Mouse (Mus musculus) hindlimb bud, embryonic 11.5 days (tissue): ENCODE measurements around the gene Rnf130.
"Not testable (repeated sequence)": the region's sequence is repeated elsewhere in the genome, so short reads cannot be mapped to it uniquely, and the experiment has no call there.

ENCODE experiments used
- DNase-seq: peaks from one replicate; pipeline ENCODE4 v3.0.0-alpha.2; 2012; ENCODE audit warnings: low read depth, low spot score; ENCODE audit errors: extremely low spot score

The Rnf130 gene

GRCm38 (mm10) chr11:50081365-50082190, 56.4 kb downstream of the Rnf130 start:
- DNase-seq = no peak

GRCm38 (mm10) chr11:50086211-50086610, 61.1 kb downstream of the Rnf130 start:
- DNase-seq = no peak

DNA sequence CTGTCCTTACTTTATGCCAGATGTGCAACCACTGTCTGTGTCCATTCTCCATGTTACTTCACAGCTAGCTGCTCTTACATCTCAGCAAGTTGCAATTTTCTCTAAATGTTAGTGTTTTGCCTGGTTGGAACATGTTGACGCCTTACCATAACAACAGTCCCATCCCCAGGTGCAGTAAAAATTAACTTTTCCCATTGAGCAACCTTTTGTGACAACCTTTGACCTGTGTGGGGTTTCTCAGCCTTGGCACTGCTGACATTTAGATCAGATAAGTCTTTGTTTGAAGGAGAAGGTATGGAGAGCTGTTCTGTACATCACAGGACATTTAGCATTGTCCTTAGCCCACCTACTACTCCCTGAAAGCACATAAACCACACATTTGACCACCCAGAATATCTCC, 64.7 kb downstream of the Rnf130 start:
- DNase-seq = no peak

DNA sequence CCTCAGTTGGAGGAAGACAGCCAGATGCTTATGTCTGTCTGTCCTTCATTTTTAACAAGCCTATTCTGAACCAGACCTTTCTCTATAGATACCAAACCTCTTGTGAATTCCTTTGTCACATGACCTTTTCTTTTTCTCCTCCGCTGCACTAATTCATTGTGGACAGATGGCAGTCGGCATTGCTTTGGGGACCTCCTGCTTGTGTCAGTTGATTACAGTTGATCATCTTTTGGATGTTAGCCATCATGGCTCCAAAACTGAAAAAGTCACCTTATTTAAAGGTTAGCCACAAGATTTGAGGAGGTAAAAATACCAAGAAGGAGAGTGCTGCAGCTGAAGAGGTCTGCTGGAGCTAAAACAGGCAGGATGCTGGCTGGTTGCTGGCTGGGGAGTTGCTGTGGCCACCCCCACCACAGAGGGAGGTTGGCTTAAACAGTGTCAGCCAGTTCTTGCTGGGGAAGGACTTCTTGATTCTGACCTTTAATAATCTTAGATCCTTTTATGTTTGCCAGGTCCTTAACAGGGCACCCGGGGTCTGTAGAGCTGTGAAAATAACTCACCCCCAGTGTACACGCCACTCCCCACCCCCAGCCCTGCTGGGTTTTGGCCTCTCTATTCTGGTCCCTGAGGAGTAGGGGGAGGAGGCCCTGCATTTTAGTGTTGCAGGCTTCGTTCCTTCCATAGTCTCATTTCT, 66.0 kb downstream of the Rnf130 start:
- no peak for DNase-seq

DNA sequence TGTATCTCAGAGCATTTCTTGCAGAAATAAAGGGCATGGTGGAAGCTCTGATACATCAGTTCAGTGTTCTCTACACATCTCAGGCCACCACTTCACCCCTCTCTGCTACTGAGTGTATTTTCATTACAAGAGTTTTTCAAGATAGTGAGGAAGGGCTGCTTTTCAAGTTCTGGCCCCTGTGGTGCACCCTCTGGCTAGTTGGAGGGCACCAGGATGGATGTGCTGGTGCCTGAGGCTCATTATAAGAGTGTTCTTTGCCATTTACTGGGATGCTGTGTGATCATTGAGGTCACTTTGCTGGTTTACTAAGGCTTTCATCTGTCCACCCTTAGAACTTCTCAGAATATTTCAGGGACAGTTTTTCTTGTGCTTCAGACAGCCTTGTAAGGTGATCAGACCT, 66.5 kb downstream of the Rnf130 start:
- no peak for DNase-seq

GRCm38 (mm10) chr11:50095661-50096060, 70.5 kb downstream of the Rnf130 start:
- DNase-seq = no peak

GRCm38 (mm10) chr11:50097091-50097490, 71.9 kb downstream of the Rnf130 start:
- DNase-seq = no peak

DNA sequence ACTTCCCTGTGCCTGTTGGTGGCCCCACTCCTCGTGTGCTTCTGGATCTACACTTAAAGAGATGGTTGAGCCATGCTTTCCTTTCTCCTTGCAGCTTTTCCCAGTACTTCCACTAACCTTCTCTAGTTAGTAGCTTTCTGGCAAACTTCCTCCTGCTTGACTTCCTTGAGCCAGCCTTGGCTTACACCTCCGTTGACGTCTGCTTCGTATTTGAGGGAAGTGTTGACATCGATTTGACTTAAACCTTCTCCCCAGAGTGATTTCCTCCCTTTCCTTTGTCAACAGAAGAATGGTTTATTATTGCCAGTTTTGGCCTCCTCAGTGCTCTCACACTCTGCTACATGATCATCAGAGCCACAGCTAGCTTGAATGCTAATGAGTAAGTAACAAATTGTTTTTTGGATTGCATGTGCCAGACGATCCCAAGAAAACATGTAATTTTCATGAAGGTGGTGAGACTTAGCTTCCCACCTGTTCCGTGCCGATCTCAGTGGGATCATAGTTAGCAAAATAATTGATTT, 73.9 kb downstream of the Rnf130 start:
- no peak for DNase-seq

DNA sequence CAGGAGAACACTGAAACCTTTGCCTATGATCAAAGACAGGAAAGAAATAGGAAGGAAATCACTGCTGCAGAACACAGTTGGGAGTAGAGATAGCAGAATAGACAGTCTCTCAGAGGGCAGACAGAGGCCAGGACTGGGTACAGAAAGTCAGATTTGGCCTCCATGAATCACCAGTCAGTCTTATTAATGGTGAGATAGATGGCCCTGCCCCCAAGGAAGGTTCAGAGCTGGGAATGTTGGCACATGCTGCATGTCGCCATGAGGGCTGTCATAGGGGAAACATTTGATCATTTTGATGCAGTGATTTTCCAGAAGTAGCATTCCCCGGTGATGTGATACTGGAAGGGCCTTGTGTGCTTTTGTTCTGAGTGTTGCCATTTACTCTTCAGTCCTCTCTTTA, 74.5 kb downstream of the Rnf130 start:
- no peak for DNase-seq

- DNase-seq = no peak
Observed at GRCm38 (mm10) chr11:50100548-50101307, 75.6 kb downstream of the Rnf130 start.

GRCm38 (mm10) chr11:50101962-50102361, 76.8 kb downstream of the Rnf130 start:
- not testable (repeated sequence) for DNase-seq

DNA sequence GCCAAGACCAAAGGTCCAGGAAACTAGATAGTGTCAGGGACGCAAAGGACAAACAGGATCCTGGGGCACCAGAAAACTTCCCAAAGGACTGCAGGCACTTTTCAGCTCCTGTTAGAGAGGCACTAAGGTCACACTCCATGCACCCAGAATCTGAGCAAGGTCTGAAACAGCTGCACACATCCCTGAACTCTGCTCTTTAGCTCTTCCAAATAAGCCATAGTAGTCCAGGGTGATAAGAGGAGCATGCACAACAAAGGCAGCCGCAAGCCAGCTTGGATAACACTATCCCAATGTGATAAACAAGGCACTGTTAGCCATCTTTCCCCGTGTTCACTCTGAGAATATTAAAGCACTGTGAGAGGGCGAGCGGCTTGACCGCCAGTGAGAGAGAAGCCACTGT, 78.9 kb downstream of the Rnf130 start:
- DNase-seq = no peak

DNA sequence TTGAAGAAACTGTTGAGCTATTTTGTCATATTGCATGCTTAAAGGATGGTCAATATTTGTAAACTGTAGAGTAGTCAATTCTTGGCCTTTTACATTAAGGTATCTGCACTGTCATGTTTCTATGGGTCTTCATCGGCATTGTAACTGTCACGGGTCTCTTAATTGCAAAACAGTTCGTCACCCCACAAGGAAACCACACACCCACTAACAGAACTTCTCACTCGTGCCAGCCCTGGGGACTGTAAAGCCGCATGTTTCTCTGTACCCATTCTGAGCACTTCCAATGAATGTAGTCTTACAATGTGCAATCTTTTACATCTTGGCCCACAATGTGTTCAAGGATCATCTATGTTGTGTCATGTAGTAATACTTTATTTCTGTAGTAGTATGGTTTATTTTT, 80.1 kb downstream of the Rnf130 start:
- no peak for DNase-seq

DNA sequence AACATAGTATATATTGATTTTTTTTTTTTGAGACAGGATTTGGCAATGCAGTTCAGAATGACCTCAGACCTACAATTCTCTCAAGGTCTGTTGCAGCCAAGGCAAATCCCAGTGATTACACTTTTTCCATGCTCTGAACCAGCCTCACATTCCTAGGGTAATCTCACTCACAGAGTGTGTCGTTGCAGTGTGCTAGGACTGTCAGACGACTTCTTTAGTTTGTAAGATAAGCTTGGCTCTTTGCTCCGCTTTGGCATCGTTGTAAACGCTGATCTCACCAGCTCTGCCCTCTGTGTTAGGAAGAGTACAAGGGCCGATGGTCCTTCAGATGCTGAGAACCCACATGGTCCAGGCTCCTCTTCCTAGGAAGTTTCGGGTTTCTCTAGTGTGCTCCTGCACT, 80.9 kb downstream of the Rnf130 start:
- no peak for DNase-seq

DNA sequence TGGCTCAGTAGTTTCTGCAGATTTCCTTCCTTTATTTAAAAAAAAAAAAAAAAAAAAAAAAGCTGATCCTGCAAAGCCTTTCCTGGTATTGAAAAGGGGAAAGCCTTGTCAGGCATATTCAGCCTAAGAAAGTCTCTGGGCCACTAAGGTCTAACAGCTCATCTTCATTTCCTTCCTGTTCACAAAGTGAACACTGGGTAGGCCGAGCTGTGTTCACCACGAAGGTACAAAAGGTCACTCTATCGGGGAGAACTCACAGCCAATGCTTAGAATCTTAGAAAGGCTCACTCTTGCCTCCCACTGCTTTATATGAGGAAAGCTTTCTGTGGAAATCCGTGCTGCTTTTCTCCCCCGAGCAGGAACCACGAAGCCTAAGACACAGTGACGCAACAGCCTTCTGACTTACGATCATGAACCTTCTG, 83.7 kb downstream of the Rnf130 start:
- no peak for DNase-seq

- DNase-seq = no peak
Observed at GRCm38 (mm10) chr11:50114329-50114728, 89.2 kb downstream of the Rnf130 start.

GRCm38 (mm10) chr11:50122631-50123081, 97.5 kb downstream of the Rnf130 start:
- no peak for DNase-seq

DNA sequence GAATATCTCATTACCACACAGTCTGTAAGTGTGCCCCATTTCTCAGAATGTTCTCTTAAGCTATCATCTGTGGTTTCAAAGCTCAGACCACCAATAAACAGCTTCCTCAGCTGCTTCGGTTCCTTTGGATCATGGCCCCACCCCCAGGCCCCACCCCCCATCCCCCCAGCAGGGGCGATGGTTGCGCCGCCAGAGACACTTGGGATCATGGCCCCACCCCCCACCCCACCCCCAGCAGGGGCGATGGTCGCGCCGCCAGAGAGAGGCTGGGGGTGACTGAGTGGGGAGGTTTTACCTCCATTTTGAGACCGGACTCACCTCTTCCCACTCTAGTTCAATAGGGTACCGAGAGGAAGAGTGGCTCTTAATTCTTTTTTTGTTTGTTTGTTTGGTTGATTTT, 102.6 kb downstream of the Rnf130 start:
- DNase-seq = no peak

- DNase-seq = peak; percentile 49
Observed at GRCm38 (mm10) chr11:50130811-50131766, 105.9 kb downstream of the Rnf130 start, which contains the start of gene Tbc1d9b. TSS of gene Tbc1d9b (plus strand) at chr11:50131396.

GRCm38 (mm10) chr11:50131801-50132201, 106.7 kb downstream of the Rnf130 start:
- DNase-seq = no peak
